Mouse (Mus musculus): ENCODE data around the gene Serpine2. TPM values are rescaled to one million over a fixed set of nuclear protein-coding genes. Genes with fewer than 3 reads are reported as not detected.

Gene Serpine2
- total RNA-seq (2021), result 8.4 and 14.1 TPM in 2 replicates
- long read RNA-seq, experiment 1, transcript Serpine2-201 (9 exons, 2,210 nt), result major isoform, 11 of 11 reads
- long read RNA-seq, experiment 1, partial matches to known transcripts, result 0 of 11 reads
- long read RNA-seq, experiment 1, other reads (novel, unspliced or antisense), result 0 of 11 reads
- long read RNA-seq, experiment 2, transcript Serpine2-201 (9 exons, 2,210 nt), result major isoform, 16 of 18 reads
- long read RNA-seq, experiment 2, partial matches to known transcripts, result 0 of 18 reads
- long read RNA-seq, experiment 2, other reads (novel, unspliced or antisense), result 2 of 18 reads

DNA sequence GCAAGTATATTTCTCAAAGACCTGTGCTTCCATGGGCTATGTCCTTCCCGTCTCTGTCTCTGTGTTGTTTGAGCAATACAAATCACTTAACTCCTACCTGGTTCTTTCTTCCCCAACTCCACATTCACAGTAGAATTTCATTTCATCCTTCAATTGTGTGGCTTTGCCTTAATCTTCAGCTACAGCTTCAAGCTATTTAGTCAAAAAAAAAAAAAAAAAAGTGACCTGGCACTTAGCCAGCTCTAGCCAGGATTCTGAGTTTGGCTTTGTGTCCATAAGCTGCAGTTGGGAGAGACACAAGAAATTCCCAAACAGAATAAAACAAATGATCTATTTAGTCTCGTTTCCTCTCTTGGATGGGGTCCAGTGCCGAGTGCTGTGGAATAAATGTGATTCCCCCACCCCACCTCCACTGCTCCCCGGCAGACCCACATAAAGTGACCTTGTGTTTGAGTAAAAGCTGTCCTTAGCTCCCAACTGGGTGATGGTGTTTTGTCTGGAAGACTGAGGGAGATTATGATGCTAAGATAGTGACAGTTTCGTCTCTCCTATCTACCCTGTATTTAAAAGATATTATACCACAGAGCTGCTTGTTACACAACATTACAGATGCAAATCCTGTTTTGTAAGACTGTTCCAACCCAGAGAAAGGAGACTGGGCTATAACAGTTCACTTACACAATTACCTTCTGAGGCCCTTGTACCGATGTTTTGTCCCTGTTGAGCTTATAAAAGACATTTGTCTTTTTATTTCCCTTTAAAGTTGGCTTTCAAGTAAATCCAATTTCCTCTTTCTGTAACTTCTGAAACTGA, at the start of gene Serpine2:
Gene Serpine2, minus strand, starts transcription at position 51 of the 813 bp plus-strand sequence.
- no peak for DNase-seq

GRCm38 (mm10) chr1:79907811-79908210, 46.8 kb upstream of the Serpine2 start:
- DNase-seq, result no peak

- DNase-seq, result no peak
Measured at GRCm38 (mm10) chr1:79905241-79905640, 44.3 kb upstream of the Serpine2 start.

GRCm38 (mm10) chr1:79902901-79903300, 41.9 kb upstream of the Serpine2 start:
- no peak for DNase-seq

DNA sequence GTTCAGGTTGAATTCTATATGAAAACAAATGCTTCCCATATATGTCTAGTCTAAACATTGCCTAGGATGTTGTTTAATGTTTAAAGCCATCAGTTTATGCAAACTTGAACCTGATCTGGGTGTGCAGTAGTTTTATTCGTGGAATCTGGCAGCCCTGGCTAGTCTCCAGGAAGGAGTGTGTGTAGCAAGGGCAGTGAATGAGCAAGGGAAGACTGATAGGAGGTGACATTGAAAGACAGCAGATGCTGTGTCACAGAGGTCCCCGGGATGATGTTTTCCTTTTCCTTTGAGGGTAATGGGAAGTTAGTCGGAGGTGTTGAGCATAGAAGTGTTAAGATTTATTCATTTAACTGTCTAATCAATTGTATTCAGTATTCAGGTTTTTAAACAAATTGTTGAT, 21.7 kb upstream of the Serpine2 start:
- no peak for DNase-seq

DNA sequence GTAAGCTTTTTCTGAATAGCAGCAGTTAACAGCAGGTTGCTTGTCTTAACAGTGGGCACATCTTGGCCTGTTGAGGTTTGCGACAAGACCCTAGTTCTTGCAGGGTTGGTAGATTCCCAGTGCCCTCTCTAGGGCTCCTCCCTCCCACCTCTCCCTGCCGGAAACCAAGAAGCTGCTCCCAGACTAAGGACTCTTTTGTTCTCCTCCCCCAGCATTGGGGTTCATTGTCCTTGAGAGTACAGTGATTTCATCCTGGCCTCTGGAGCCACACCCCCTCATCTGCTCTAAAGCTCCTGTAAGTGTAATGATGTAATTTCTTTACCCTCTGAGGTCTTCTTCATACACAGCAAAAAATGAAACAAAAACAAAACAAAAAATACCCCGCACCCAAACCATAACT, 13.8 kb upstream of the Serpine2 start:
- DNase-seq, result no peak

DNA sequence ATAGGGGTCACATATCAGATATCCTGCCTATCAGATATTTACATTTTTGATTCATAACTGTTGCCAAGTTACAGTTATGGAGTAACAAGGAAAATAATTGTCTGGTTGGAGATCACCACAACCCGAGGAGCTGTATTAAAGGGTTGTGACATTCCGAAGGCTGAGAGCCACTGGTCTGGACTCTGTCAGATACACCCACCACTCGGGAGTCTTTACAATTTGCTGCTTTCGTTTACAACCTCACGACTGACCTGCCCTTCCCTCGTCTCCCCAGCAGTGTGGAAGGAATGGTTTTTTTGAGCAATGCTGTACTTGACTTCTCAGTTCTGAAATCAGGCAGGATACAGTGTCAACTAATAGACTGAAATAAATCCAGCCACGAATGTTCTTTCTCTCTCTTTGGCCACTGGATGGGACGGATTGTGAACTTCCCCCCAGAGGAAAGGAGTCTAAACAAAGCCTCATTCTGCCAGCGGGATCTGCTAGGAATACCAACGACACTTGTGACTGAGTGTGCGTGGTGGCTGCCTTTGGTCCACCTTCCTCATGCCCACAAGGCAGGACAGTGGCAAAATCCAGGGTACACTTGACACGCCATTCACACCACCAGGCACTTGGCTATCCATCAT, 455 bp downstream of the Serpine2 start:
- no peak for DNase-seq

DNA sequence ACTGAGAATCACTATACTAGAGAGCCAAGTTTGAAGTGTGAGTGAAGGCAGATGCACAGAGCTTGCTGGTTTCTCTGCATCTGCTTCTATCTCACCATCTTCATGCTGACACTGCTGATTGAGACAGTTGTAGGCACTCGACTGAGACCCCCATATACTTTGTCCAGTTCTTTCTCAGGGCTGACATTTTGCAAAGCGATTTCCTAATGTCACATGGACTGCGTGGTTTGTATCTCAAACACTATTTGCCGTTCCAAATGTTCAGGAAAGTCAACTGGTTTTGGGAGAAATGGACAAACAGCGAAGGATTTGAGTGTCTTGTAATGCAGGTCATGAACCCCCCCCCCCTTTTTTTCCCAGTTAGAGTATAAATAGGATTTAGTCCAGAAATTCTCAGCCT, 1.0 kb downstream of the Serpine2 start:
- DNase-seq, result no peak

DNA sequence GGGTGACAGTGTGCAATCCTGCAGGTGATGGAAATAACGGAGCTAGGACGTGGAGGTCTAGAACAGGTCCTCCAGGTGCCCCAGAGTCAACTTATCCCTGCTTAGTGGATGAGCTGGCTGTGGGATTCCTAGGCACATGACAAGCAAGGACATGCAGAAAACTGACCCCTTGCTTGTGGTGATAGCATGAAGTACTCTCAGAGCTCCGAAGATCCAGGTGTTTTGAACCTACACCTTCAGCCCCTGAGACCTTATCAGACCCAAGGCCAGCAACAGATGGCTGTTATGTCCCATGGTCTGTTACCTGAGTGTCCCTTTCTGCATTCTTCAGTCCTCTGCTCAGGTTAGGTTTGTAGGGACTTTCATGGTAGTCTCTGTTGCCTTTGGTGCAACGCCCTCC, 2.0 kb downstream of the Serpine2 start:
- DNase-seq, result no peak

DNA sequence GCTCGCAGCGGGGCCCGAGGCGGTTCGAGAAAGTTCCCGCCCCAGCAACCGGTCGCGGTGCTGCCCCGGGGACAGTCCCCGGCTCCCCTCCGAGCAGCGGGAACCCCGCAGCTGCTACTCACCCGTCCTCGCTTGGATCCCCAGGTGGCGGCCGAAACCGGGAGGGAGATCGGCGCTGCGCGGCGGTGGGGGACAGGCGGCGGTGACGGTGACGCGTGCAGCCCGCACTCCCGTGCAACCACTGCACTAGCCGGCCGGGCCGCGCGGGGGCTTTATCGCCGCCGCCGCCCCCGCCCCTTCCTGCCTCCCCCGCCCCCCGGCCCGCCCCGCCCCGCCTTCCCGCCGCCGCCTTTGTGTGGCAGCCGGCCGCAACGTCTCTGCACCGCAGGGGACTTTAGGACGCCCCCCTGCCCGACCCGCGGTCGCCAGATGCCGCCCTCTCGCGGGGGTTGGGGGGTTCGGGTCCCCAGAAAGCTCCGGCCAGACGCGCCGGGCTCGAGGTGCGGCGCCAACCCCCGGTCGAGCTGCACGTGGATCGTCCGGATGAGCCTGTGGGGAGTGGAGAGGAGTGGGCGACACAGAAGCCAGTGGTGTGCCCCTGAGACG, 2.5 kb downstream of the Serpine2 start:
- peak; percentile 35 for DNase-seq

- no peak for DNase-seq
Measured at GRCm38 (mm10) chr1:79857681-79858388, 3.1 kb downstream of the Serpine2 start.

DNA sequence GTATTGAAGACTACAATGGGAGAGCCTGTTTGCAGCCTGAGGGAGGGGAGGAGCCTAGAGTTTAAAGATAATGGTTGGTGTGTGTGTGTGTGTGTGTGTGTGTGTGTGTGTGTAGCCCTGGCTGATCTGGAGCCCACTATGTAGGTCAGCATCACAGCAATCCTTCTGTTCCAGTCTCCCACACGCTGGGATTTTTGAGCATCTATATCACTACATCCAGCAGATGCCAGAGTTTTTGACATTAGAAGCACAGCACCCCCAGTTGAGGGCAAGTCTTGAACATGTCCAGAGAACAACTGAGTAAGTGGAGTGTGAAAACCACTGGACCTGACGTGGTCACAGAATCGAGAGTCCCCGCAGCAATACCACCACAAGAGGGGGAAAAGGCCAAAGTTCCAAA, 4.2 kb downstream of the Serpine2 start:
- DNase-seq, result no peak

DNA sequence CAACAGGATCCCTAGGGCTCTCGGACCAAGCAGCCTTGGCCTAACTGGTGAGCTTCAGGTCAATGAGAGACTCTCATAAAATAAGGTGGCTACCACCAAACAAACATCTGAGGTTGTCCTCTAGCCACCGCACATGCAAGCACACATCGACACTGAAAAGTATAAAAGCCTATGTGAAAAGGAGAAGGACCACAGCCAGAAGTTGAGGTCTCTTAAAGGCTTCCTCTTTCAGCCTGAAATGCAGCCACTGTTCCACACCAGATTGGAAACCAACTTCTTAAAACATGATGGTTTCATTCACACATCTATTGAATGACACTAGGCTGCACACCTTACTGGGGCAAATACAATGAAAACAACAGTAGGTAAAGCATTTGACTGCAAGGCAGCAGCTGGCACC, 7.5 kb downstream of the Serpine2 start:
- no peak for DNase-seq

DNA sequence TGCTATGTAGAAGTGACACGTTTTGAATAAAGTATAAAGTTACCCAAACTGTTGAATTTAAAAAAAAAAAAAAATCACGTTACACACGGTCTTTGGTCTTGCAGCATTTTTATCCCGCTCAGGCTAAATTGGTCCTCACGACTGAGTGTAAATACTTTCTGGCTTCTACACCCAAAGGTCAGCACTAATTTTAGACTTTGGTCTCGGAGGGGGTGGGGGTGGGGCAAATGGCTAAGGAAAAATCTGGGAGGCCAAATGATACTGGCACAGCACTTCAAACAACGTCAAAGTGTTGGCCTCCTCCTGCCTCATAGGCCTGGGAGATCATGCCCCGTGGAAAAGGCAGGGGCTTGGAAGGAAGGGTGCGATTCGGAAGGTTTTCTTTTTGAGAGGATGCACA, 10.6 kb downstream of the Serpine2 start:
- DNase-seq, result peak; percentile 7

DNA sequence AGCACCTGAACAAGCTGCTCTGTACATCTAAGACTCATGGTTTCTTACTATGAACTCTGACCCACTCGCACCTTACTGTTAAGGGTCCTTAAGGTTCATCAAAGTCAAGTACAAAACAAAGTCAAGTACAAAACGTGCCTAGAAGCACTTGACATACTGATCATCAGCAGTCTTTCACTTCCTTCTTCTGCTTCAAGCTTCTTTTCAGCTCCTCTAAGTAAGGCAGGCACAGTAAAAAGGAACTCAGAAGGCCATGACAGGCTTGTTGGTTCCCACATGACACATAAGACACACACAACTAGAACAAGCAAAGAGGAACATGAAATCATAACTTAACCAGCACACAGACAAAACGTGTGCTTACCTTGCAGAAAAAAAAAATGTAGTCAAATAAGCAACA, 12.3 kb downstream of the Serpine2 start:
- no peak for DNase-seq

GRCm38 (mm10) chr1:79846891-79847290, 14.1 kb downstream of the Serpine2 start:
- DNase-seq, result no peak

- DNase-seq, result no peak
Measured at GRCm38 (mm10) chr1:79832719-79833404, 28.1 kb downstream of the Serpine2 start.

GRCm38 (mm10) chr1:79823951-79824633, 36.9 kb downstream of the Serpine2 start:
- no peak for DNase-seq

DNA sequence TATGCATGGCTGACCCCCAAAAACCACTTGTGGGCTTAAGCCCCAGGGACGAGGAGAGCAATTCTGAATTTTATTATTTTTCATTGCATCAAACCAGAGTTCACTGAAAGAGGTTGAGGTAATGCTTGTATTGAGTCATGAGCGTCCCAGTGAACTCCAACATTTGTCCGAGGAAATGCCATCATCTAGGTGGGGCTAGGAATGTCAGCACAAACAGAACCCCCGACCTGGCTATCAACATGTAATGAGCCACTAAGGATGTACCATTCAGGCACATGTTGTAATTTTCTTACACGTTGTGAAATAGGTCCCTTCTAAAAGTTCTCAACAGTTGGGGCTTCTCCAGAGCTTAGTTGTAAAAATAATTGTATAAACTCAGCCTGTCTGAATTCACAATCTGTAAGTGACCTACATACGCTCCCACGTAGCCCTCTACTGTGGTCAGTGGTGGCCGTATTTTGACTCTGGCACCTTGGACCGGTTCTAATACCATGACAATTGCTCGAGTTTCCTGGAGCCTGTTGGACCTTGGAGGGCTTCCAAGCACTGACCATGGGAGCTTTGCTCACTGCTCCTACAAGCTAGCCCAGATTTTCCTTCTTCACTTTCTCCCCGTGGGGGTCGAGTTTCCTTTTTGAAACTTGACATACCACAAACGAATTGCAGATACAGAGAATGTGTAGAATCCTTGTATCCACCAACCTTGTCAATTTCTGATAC, 38.0 kb downstream of the Serpine2 start:
- peak; percentile 60 for DNase-seq

GRCm38 (mm10) chr1:79819296-79819879, 41.6 kb downstream of the Serpine2 start:
- peak; percentile 10 for DNase-seq

Measured in adrenal gland, postnatal 14 days (tissue).